Mouse (Mus musculus): ENCODE measurements around the gene Eif4a1.

DNA sequence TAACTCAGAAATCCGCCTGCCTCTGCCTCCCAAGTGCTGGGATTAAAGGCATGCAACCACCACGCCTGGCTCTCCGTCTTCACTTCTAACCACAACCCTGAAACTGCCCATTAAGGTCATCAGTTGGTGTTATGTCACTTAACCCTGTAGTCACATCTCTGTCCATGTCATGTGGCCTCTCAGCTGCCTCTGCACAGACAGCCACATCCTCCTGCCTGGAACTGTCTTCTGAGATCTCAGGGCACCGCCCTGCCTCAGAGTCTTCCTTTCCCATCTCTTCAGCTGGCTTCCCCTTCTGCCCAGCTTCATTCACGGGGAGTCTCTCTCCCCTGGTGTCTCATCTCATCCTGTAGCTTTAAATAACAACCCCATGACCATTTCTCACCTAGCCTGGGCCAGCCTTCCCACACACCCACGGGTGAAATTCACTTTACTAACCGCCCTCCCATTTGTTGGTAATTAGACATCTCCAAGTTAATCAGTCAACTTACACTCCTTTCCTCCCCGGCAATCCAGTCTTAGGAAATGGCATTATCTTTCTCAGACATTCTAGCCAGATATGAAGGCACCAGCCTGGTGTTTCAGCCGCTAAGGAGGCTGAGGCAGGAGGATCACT lies 20.1 kb upstream of the Eif4a1 start:
- TF ChIP-seq ZMIZ1 (IDR thresholded peaks at IDR 0.05; ENCODE audit: low read depth, low read length) (no peak), TCF12 (IDR thresholded peaks at IDR 0.05; ENCODE audit: low read depth, low read length) (no peak), POLR2A (IDR thresholded peaks at IDR 0.05; ENCODE audit: low read depth, low read length) (no peak), MEF2A (IDR thresholded peaks at IDR 0.05; ENCODE audit: borderline replicate concordance, low read depth, low read length) (no peak), ZC3H11A (IDR thresholded peaks at IDR 0.05; ENCODE audit: low read depth, low read length) (no peak)

Measured in CH12.LX (cell line).